Mouse (Mus musculus): ENCODE results near the gene Kif26a.

Gene Kif26a

DNA sequence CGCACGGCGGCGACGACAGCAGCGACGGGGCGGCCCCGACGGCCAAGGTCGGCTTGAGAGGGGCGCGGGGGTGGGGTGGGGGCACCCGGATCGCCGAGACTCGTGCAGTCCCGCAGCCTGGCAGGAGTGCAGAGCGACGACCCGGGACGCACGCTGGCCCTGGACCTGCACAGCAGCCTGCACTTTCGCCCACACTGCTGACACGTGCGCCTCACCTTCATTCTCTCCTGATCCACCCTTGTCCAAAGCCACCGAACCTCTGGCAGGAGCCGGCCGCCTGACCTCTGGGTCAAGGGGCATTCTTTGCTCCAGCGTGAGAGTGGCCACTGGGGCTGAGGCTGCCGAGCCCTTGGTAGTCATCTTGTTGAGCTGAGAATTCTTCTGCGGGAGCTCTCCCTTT, 15.1 kb upstream of the Kif26a start:
- no peak for DNase-seq

GRCm38 (mm10) chr12:112140231-112140630, 5.8 kb upstream of the Kif26a start:
- DNase-seq: no peak

DNA sequence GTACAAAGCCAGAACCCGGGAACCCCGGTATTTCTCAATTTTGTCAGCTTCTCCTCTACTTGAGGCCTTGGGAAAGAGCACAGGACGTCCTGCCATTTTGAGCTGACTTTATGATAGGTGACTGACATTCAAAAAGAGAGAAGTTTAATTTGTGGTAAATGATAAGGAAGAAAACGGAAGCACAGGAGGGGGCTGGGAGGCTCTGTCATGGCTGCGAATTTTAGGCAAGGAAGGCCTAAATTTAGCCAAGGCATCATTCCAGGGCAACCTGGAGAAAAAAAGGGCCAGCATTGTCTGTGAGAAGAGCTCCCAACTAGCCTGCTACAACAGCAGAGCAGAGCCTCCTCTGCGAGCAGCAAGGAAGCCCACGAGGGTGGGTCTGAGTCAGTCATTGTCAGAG, 5.3 kb upstream of the Kif26a start:
- no peak for DNase-seq

DNA sequence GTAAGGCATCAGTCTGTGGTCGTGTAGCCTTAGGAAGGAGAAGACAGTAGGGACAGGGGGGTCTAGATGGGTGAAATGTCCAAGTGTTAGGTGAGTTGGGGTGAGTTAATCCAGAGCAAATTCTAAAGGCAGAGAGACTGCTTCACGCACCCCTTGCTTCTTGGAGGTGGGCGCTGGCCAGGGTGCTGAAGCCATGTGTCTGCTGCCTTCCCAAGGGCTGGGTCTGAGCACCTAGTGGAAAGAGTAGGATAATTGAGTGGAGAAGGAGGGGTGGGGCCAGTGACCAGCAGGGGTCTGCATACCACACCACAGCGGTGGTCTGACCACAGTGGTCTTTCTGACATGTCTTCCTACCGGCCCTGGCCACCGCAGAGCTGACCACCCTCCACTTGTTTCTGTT, 4.7 kb upstream of the Kif26a start:
- DNase-seq: no peak

DNA sequence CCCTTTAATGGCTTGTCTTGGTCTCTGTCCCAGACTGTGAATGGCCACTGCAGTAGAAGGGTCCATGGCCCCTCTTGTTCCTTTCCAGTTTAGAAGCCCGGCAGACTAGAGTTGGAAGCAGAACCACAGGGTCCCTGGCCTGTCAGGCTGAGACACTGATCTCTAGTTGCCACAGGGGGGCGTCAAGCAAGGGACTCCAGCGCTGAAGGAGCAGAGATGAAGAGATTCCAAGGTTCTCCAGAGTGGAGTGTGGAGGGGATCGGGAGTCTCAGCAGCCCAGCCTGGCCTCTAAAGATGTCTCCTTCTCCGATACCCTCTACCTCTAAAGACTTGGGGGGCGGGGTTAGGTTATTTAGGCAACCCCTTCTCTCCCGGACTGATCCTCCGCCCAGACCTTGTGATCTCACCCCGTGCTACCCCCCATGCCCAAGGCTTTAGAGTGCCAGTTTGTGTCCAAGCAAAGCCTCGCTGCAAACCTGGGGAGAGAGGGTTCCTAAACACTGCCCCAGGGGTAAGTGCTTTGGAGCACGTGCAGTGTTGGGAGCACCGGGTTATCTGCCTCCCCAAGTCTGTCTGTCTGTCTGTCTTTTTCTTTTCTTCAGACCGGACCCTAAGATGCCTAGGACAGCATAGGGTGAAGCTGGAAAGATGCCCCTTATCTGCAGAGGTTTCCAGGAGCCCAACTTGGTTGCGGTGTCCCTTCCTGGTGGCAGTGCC, 2.7 kb upstream of the Kif26a start:
- no peak for DNase-seq

DNA sequence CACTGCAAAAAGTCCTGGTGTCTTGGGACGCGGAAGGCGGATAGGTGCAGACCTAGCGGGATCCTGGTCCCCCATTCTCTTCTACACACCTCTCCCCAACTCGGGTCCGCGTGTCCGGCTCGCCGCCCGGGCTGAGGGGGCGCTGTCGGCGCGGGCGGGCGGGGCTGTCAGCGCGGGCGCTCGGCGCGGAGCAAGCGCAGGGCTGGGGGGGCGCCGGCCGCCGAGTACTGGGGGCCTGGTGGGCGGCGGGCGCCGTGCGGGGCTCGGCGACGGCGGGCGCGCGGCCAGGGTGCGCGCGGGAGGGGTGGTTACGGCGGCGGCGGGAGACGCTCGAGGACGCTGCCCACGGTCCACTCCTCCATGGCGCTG, 2.2 kb upstream of the Kif26a start:
- no peak for DNase-seq

DNA sequence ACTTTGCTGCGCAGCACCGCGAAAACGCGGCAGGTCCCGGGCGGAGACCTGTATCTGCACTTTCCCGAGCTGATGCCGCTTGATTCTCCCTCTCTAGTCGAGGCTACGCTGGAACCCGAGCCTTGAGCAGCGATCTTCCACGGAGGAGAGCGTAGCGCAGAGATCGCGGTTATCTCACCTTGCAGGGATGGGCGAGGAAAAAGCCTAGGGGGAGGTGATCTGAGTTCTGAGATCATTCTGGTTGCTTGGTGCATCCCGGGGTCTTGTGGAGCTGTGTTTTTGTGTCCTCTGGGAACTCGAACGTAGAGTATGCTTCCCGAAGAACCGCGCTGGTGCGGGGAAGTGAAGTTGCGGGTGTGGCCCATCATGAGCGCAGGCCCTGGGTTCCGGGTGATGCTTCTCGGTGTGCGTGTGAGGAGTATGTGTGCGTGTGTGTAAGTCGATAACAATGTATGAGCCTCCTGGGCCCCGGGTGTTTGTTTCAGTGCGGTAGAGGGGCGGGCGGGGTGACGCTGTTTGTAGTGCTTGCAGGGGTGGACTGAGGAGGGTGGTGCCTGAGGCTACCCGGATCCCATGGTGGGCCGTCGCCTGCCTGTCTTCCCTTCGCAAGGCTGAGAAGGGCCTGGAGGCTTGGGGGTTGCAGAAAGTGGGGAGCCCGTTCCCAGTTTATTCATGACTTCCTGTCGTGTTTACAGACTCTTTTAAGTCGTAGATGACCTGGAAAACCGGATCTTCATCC, 1.5 kb upstream of the Kif26a start:
- no peak for DNase-seq

DNA sequence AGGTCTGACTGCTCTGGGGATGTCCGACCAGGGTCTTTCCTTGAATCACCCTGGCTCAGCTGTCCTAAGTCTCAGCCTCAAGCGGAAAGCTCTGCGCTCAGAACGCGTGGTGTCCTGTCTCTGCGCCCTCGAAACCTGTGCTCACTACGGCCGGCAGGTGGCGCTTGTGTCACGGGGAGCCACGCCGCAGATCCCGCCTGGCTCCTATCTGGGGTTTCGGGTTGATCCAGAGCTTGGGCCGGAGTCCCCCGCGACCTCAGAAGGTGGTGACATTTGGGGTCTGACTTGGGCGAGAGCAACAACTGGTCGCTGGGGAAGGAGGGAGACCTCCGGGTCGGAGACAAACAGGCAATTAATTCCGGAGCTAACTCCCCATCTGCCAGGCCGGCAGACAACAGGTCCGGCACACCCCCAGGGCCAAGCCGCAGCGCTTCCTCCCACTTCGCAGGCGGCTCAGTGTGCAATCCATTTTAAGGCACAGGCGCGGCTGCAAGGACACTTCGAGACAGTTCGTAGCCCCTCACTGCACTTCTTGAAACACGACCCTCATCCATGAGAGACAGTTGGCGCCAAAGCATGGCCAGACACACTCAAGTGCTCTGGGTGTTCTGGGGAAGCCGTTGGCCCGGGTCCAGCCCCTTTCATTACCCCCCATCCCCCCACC, 665 bp upstream of the Kif26a start:
- DNase-seq: peak; percentile 74

DNA sequence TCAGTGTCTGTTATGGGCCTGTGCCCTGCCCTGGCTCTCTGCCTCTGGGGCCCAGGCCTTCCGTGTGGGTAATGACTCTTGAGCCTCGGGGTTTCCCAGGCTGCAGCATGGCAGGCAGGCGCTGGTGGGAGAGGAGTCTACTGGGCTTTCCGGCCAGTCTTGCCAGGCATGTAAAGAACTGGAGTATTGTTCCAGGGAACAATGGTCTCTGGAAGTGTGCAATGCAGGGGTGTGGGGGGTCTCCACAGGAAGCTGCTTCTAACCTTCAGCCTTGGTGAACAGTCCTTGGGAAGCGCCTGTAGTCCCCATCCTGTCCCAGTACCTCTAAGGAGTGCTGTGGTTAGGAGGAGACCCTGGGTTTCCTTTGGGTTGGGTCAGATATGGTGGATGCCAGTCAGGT, 1.4 kb downstream of the Kif26a start:
- no peak for DNase-seq

DNA sequence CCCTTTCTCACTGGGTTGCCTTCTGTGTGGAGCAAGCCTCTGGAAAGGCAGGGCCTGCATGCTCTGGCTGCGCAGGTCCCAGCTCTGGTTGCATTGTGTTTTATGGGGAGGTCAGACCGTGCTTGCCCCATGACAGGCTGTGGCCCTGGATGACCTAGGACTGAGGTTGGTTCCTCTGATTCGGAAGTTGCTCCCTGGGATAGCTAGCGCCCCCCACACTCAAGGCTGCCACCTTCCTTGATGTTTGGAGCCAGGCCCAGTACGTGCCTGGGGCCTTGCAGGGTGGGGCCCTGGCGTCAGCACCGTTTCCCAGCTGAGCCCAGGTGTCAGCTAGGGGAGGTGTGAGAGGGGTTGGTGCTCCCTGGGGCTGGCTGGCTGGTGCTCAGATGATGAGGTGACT, 4.0 kb downstream of the Kif26a start:
- DNase-seq: no peak

DNA sequence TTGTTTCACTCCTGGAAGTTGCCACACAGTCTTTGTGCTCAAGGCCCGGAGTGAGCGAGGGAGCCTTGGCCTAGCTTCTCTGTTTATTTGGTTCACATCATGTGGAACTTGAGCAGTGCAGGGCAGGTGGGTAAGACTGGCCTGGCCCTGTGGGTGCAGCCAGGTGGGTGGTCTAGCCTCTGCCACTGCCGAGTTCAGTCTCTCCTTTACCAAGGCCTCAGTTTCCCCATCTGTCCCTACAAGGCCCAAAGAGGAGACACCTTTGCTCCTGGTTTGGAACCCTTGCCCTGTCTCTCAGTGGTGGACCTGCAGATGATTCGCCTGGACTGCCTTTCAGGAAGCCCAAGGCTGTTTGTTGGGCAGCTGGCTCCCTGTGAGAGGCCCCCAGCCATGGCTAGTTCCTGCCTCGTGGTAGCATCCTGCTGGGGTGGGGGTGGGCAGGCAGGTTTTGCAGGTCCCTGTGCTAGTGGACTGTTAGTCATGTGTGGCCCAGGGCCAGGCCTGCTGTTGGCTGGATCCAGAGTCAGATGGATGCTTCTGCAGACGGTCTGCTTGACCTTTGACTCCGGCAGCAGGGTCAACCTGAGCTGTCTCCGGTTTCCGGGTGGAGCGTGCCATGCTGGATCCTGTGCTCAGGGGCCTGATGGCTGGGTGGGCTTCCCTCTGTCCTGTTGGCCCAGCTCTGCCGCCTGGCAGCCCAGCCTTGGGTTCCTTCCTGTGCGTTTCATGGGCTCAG, 5.4 kb downstream of the Kif26a start:
- no peak for DNase-seq

DNA sequence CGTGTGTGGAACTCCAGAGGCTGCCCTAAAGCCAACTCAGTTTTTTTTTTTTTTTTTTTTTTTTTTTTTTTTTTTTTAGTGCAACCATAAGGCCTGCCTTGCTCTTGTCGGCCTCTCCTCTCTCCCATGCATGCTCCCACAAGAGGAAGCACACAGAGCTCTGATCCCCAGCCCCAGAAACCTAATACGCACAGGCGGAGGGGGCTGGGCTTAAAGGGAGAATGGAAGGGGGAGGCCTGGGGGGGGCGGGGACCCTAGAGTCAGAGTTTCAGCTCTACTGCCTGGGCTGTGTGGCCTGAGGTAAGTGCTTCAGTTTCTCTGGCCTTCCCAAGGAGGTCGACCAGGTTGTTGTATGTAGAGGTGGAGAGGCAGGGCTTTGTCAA, 6.0 kb downstream of the Kif26a start:
- no peak for DNase-seq

- DNase-seq: no peak
Measured at GRCm38 (mm10) chr12:112153597-112153996, 7.6 kb downstream of the Kif26a start.

- DNase-seq: no peak
Measured at GRCm38 (mm10) chr12:112154476-112154875, 8.5 kb downstream of the Kif26a start.

DNA sequence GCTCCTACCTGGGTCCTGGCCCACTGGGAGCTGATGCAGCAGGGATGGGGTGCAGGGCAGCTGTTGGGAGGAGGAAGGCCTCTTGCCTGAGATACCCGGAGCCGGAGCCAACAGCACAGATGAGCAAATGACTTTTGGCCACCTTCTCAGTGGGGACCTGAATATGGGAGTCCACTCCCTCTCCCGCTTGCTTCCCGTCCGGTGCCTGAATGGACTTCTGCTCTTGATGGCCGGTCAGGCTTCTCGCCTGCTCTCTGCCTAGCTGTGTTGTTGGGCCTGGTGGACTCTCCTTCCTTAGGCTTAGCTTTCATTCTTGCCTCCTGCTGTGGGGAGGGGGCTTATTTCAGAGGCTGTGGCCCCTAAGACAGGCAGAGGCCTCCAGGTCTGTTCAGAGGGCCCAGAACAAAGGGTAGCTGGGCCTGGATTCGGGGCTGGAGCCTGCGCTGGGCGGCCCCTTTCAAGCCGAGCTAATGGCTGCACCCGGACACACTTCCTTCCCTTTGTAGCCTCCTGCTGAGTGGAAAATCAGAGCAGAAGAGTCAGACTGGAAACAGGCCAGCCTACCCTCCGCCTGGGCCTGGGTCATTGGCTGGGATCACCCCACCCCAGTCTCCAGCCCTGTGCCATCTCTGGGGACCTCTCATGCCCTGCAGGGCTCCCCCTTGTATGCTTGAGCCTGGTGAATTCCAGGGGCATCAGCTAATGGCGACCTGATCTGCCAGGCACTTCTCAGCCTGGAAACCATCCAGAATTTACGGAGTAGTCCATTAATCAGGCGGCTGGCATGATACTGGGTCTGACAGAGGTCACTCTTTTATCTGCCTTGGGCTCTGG, 9.4 kb downstream of the Kif26a start:
- no peak for DNase-seq

DNA sequence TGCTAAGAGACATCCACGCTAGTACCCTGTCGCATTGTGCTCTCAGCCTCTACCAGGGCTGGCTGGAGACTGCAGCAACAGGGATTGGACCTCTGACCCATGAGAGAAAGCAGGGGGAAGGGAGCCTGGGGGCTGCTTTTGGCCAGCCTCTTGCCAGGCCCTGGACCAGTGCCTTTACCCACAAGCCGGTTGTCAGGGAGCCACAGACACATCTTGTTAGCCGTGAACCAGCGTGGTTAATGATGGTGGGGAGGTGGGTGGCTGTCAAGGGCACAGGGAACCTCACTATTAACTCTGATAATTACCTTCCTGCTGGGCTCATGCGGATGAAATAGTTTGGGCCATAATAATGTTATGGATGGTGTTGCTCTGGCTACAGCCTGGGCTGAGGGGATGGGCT, 10.8 kb downstream of the Kif26a start:
- no peak for DNase-seq

GRCm38 (mm10) chr12:112158246-112158645, 12.2 kb downstream of the Kif26a start:
- no peak for DNase-seq

GRCm38 (mm10) chr12:112158784-112159183, 12.8 kb downstream of the Kif26a start:
- no peak for DNase-seq

- DNase-seq: no peak
Measured at GRCm38 (mm10) chr12:112163981-112164839, 18.2 kb downstream of the Kif26a start.

GRCm38 (mm10) chr12:112164840-112165219, 18.8 kb downstream of the Kif26a start:
- DNase-seq: no peak

- no peak for DNase-seq
Measured at GRCm38 (mm10) chr12:112169240-112169639, 23.2 kb downstream of the Kif26a start.

All from cerebellum, adult 8-10 months (tissue).